Mouse (Mus musculus): Measurements from ENCODE around the gene 2610528J11Rik. TPM values are rescaled to one million over a fixed set of nuclear protein-coding genes. Genes with fewer than 3 reads are reported as not detected.
"Not testable (repeated sequence)": the region's sequence is repeated elsewhere in the genome, so short reads cannot be mapped to it uniquely, and the experiment has no call there.

2610528J11Rik gene
- polyA plus RNA-seq, 1 experiment from 2014 or later = not detected

GRCm38 (mm10) chr4:118543158-118543530 lies 16.3 kb downstream of the 2610528J11Rik start:
- peak overlapping the region; percentile 60 for H3K4me2 ChIP-seq
- H3K27me3 ChIP-seq (replicated peaks) = peaks cover 8% of the 10 kb centered on the region
- peak; percentile 24; the same call in 1 of the 2 replicates for ATAC-seq (ENCODE audit: low FRiP score)
- no peak overlapping the region for H3K27ac ChIP-seq (replicated peaks)
- no peaks in the 10 kb centered on the region for H3K36me3 ChIP-seq
- 21% methylated on average over 13 of the region's 13 CpGs for WGBS
- H3K4me1 ChIP-seq = peaks cover 14% of the 10 kb centered on the region
- peaks cover 3% of the 10 kb centered on the region; the same call in 1 of the 2 replicates for H3K9me3 ChIP-seq (replicated peaks)
- H3K9ac ChIP-seq (replicated peaks) = no peak overlapping the region
- peak overlapping the region; percentile 29 for H3K4me3 ChIP-seq (replicated peaks)

- H3K9ac ChIP-seq (replicated peaks) = 0 out of 2 replicates have a peak within 1 kb of the TSS, but pooled peaks have one; percentile 8
- peaks cover 8% of the 10 kb centered on the region for H3K27me3 ChIP-seq (replicated peaks)
- H3K4me1 ChIP-seq = peaks cover 14% of the 10 kb centered on the region
- peak within 1 kb of the TSS; percentile 60 for H3K4me2 ChIP-seq
- peaks cover 4% of the 10 kb centered on the region; the same call in 1 of the 2 replicates for H3K9me3 ChIP-seq (replicated peaks)
- H3K27ac ChIP-seq (replicated peaks) = no peak within 1 kb of the TSS
- H3K4me3 ChIP-seq (replicated peaks) = peak within 1 kb of the TSS; percentile 29
- whole genome bisulfite sequencing = 3% methylated on average over 24 of the region's 24 CpGs
- H3K36me3 ChIP-seq = no peaks in the 10 kb centered on the region
- ATAC-seq (ENCODE audit: low FRiP score) = peak; percentile 45; the same call in 1 of the 2 replicates
Measured at GRCm38 (mm10) chr4:118543592-118544260, 16.9 kb downstream of the 2610528J11Rik start, which contains the start of gene Tmem125. Gene Tmem125 (minus strand): TSS chr4:118544044.

- no peaks in the 10 kb centered on the region for H3K36me3 ChIP-seq
- H3K4me3 ChIP-seq (replicated peaks) = no peak overlapping the region
- peaks cover 14% of the 10 kb centered on the region for H3K4me1 ChIP-seq
- H3K9ac ChIP-seq (replicated peaks) = no peak overlapping the region
- ATAC-seq (ENCODE audit: low FRiP score) = no peak
- H3K27me3 ChIP-seq (replicated peaks) = peaks cover 8% of the 10 kb centered on the region
- H3K27ac ChIP-seq (replicated peaks) = no peak overlapping the region
- H3K4me2 ChIP-seq = peak overlapping the region; percentile 60; the same call in 1 of the 2 replicates
- WGBS = 75% methylated on average over 14 of the region's 14 CpGs
- peaks cover 4% of the 10 kb centered on the region; the same call in 1 of the 2 replicates for H3K9me3 ChIP-seq (replicated peaks)
Measured at GRCm38 (mm10) chr4:118544441-118545127, 17.8 kb downstream of the 2610528J11Rik start.

GRCm38 (mm10) chr4:118547424-118548129 lies 20.8 kb downstream of the 2610528J11Rik start:
- 88% methylated on average over 23 of the region's 23 CpGs for WGBS
- not testable (repeated sequence) for H3K27me3 ChIP-seq (replicated peaks); H3K4me2 ChIP-seq; ATAC-seq (ENCODE audit: low FRiP score); H3K9me3 ChIP-seq (replicated peaks); H3K27ac ChIP-seq (replicated peaks); H3K36me3 ChIP-seq; H3K4me3 ChIP-seq (replicated peaks); H3K9ac ChIP-seq (replicated peaks)
- peaks cover 14% of the 10 kb centered on the region for H3K4me1 ChIP-seq

DNA sequence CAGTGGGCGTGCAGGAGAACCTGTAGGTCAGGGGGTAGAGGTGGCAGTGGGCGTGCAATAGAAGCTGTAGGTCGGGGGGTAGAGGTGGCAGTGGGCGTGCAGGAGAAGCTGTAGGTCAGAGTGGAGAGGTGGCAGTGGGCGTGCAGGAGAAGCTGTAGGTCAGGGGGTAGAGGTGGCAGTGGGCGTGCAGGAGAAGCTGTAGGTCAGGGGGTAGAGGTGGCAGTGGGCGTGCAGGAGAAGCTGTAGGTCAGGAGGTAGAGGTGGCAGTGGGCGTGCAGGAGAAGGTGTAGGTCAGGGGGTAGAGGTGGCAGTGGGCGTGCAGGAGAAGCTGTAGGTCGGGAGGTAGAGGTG lies 21.3 kb downstream of the 2610528J11Rik start:
- H3K4me2 ChIP-seq; H3K36me3 ChIP-seq; H3K9ac ChIP-seq (replicated peaks); H3K27me3 ChIP-seq (replicated peaks); H3K9me3 ChIP-seq (replicated peaks); H3K4me3 ChIP-seq (replicated peaks); H3K27ac ChIP-seq (replicated peaks); ATAC-seq (ENCODE audit: low FRiP score): not testable (repeated sequence)
- H3K4me1 ChIP-seq = peaks cover 11% of the 10 kb centered on the region
- 89% methylated on average over 10 of the region's 10 CpGs for WGBS

DNA sequence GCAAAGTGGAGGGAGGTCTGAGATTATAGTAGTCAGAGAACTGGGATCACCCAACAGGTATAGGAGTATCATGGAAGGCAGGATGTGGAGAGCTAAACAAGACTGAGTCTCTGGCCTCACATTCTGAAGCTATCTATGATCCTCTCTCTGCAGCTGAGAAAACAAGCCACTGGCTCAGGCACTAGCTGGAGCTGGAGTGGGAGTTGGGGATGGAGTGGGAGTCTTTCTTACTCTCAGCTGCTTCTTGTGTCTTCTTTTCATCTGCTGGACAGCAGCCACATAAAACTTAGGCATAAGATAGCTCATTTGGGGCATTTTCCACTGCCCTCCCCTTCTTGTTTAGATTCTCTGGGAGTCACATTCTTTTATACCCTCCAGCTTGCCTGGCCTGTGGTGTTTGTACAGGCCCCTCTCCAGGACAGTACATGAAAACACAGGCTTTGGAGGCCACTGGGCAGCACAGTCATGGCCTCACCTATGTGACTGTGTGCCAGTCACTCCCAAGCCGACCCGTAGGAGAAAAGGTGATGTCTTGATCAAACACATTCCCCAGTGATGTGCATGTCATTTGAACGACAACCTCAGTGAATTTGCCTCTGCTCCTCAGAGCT lies 26.3 kb downstream of the 2610528J11Rik start:
- H3K27me3 ChIP-seq (replicated peaks) = no peaks in the 10 kb centered on the region
- no peaks in the 10 kb centered on the region for H3K36me3 ChIP-seq
- no peak overlapping the region for H3K27ac ChIP-seq (replicated peaks)
- no peak overlapping the region for H3K4me3 ChIP-seq (replicated peaks)
- no peak overlapping the region for H3K9ac ChIP-seq (replicated peaks)
- peaks cover under 1% of the 10 kb centered on the region; the same call in 1 of the 2 replicates for H3K9me3 ChIP-seq (replicated peaks)
- H3K4me1 ChIP-seq = no peaks in the 10 kb centered on the region
- 85% methylated on average over 3 of the region's 3 CpGs for WGBS
- H3K4me2 ChIP-seq = no peak overlapping the region
- ATAC-seq (ENCODE audit: low FRiP score) = no peak

- 80% methylated on average over 13 of the region's 13 CpGs for WGBS
- Histone ChIP-seq H3K4me1 (no peaks in the 10 kb centered on the region), H3K27ac (replicated peaks) (no peak overlapping the region), H3K4me2 (no peak overlapping the region), H3K9ac (replicated peaks) (no peak overlapping the region), H3K9me3 (replicated peaks) (no peaks in the 10 kb centered on the region), H3K4me3 (replicated peaks) (no peak overlapping the region), H3K27me3 (replicated peaks) (no peaks in the 10 kb centered on the region), H3K36me3 (no peaks in the 10 kb centered on the region)
- no peak for ATAC-seq (ENCODE audit: low FRiP score)
Measured at GRCm38 (mm10) chr4:118564062-118564925, 37.5 kb downstream of the 2610528J11Rik start.

DNA sequence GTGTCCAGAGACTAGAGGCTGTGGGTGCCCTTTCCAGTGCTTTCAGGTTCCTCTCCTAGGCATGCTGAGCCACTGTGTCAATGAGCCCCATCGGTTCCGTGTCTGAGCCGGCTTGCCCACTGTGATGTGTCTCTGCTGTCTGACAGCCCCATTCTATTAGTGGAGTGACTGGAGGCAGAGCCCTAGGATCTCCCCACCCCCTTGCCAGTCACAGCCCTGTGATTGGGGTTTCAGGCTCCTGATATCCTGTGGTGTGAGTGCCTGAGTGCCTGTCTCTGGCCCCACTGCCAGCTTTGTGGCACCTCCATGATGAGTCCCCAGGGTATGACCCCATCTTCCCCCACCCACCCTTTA lies 38.1 kb downstream of the 2610528J11Rik start:
- Histone ChIP-seq H3K36me3 (no peaks in the 10 kb centered on the region), H3K4me1 (no peaks in the 10 kb centered on the region), H3K4me2 (no peak overlapping the region), H3K4me3 (replicated peaks) (no peak overlapping the region), H3K9me3 (replicated peaks) (no peaks in the 10 kb centered on the region), H3K27me3 (replicated peaks) (no peaks in the 10 kb centered on the region), H3K27ac (replicated peaks) (no peak overlapping the region), H3K9ac (replicated peaks) (no peak overlapping the region)
- no peak for ATAC-seq (ENCODE audit: low FRiP score)
- WGBS = 70% methylated on average over 3 of the region's 3 CpGs

DNA sequence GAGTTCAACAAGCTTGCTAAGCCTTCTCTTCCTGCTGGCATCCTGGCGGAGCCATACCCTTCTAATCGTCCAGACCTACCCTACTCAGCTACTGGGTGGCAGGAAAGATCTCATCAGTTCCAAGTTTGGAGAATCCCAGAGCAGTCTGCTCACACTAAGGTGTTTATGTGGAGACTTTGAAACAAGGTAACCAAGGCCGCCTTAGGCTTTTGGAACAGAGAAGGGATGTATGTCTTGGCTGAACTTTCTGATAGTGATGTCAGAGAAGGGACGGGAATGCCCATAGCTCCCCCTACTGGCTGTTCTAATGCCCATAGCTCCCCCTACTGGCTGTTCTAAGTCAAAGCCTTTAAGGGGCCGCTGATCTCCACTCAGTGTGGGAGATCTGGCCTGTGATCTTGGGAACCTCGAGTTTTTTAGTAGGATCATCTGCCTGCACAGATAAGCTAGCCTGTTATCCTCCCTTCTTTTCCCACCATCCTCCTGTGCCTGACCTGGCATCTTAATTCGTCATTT lies 39.4 kb downstream of the 2610528J11Rik start:
- WGBS = 33% methylated on average over 7 of the region's 7 CpGs
- Histone ChIP-seq H3K27me3 (replicated peaks) (no peaks in the 10 kb centered on the region), H3K9ac (replicated peaks) (no peak overlapping the region), H3K27ac (replicated peaks) (no peak overlapping the region), H3K4me1 (no peaks in the 10 kb centered on the region), H3K4me2 (no peak overlapping the region), H3K4me3 (replicated peaks) (no peak overlapping the region), H3K9me3 (replicated peaks) (no peaks in the 10 kb centered on the region), H3K36me3 (no peaks in the 10 kb centered on the region)
- ATAC-seq (ENCODE audit: low FRiP score) = no peak

DNA sequence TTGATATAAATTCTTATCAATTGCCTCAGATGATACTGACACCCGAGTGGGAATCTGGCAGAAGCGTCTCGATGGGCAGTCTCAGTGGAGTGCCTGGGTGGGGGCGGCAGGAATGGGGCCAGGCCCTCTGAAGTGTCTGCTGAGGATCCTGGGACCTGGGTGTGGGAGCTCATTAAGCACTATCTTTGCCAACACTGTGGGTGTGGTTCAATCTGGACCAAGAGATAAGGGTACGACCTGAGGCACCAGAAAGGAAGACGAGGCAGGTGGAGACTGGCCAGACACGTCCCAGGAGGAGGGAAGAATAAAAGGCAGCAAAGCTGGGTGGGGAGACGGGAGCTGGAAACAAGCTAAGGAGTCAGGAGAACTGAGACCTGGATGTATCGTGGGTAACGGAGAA lies 41.9 kb downstream of the 2610528J11Rik start:
- 76% methylated on average over 10 of the region's 10 CpGs for WGBS

More for the DNA sequence above, 41.9 kb downstream of the 2610528J11Rik start:
- Histone ChIP-seq H3K36me3 (no peaks in the 10 kb centered on the region), H3K9ac (replicated peaks) (no peak overlapping the region), H3K27me3 (replicated peaks) (no peaks in the 10 kb centered on the region), H3K27ac (replicated peaks) (no peak overlapping the region), H3K4me2 (no peak overlapping the region), H3K4me1 (no peaks in the 10 kb centered on the region), H3K9me3 (replicated peaks) (no peaks in the 10 kb centered on the region), H3K4me3 (replicated peaks) (no peak overlapping the region)
- ATAC-seq (ENCODE audit: low FRiP score) = no peak
